Mouse (Mus musculus) bone marrow, adult 2 months (tissue): ENCODE measurements around the gene Cdc7. TPM values are rescaled to one million over a fixed set of nuclear protein-coding genes. Genes with fewer than 3 reads are reported as not detected.

Experiments used
- H3K27ac ChIP-seq: fragments of 200-500 bp; 2 replicates; pipeline ENCODE4 v1.5.1; 2012; ENCODE audit warnings: low read depth, mild to moderate bottlenecking, control low read depth, inconsistent platforms, low read length; ENCODE audit not compliant: control insufficient read depth, poor library complexity, insufficient read depth
- H3K4me1 ChIP-seq: fragments of 200-500 bp; 2 replicates; pipeline ENCODE4 v1.6.1; 2011; ENCODE audit warnings: low read length; ENCODE audit not compliant: control insufficient read depth, insufficient read depth
- H3K4me3 ChIP-seq: fragments of 200-500 bp; replicated peaks from 2 replicates; pipeline ENCODE3; 2011; ENCODE audit warnings: mild to moderate bottlenecking, low read depth, low read length, control low read depth; ENCODE audit not compliant: control insufficient read depth
- CTCF ChIP-seq: fragments of 200-500 bp; IDR thresholded peaks from 2 replicates; pipeline ENCODE4 v1.5.1; 2011; ENCODE audit warnings: low read length, control low read depth; ENCODE audit not compliant: control insufficient read depth, insufficient read depth
- POLR2A ChIP-seq: fragments of 200-500 bp; IDR thresholded peaks from 2 replicates; pipeline ENCODE4 v1.6.1; 2011; ENCODE audit warnings: low read depth, mild to moderate bottlenecking, control low read depth, low read length, borderline replicate concordance; ENCODE audit not compliant: control insufficient read depth
- WGBS: fragments of 180-500 bp; shearing (Covaris S2); methylation state at CpG from one replicate; pipeline ENCODE4 v1.1.7; 2018; 5-methylcytosine and 5-hydroxymethylcytosine counted together
- polyA plus RNA-seq: library from polyadenylated mRNA; stranded (reverse); fragments of >200 nt; gene quantifications from 2 replicates; pipeline ENCODE4 v1.2.4, GENCODE M21; 2011; ENCODE audit warnings: low replicate concordance; ENCODE audit not compliant: missing spikeins, insufficient read depth, insufficient read length

The Cdc7 gene
- polyA plus RNA-seq, 1 experiment: 30.9 TPM

GRCm38 (mm10) chr5:107022064-107022428 is 57.9 kb downstream of the Cdc7 start:
- Histone ChIP-seq H3K4me3 (no peak overlapping the region), H3K4me1 (peaks cover 2% of the 10 kb centered on the region), H3K27ac (no peak overlapping the region)
- 84% methylated on average over 3 of the region's 3 CpGs for WGBS
- TF ChIP-seq POLR2A: no peak
- TF ChIP-seq CTCF: no peak

GRCm38 (mm10) chr5:107023951-107024350 is 59.8 kb downstream of the Cdc7 start:
- Histone ChIP-seq H3K4me3 (no peak overlapping the region), H3K4me1 (no peaks in the 10 kb centered on the region; the same call in none of the 2 replicates), H3K27ac (no peak overlapping the region)
- 47% methylated on average over 5 of the region's 5 CpGs for WGBS
- TF ChIP-seq CTCF (no peak), POLR2A (no peak)

- H3K27ac ChIP-seq: no peak overlapping the region
- no peak for TF ChIP-seq POLR2A
- TF ChIP-seq CTCF: no peak
- no peak overlapping the region for H3K4me3 ChIP-seq
- H3K4me1 ChIP-seq: no peaks in the 10 kb centered on the region; the same call in none of the 2 replicates
- WGBS: 78% methylated on average over 5 of the region's 5 CpGs
Measured at GRCm38 (mm10) chr5:107025371-107025770, 61.2 kb downstream of the Cdc7 start.

GRCm38 (mm10) chr5:107025809-107026208 is 61.7 kb downstream of the Cdc7 start:
- TF ChIP-seq POLR2A: no peak
- TF ChIP-seq CTCF: no peak
- H3K4me3 ChIP-seq: no peak overlapping the region
- no peaks in the 10 kb centered on the region; the same call in none of the 2 replicates for H3K4me1 ChIP-seq
- no peak overlapping the region for H3K27ac ChIP-seq
- WGBS: 85% methylated on average over 8 of the region's 8 CpGs

- WGBS: 83% methylated on average over 6 of the region's 6 CpGs
- Histone ChIP-seq H3K27ac (no peak overlapping the region), H3K4me3 (no peak overlapping the region), H3K4me1 (no peaks in the 10 kb centered on the region; the same call in none of the 2 replicates)
- TF ChIP-seq POLR2A (no peak), CTCF (no peak)
Measured at GRCm38 (mm10) chr5:107027616-107028015, 63.5 kb downstream of the Cdc7 start.

- H3K4me1 ChIP-seq: no peaks in the 10 kb centered on the region; the same call in none of the 2 replicates
Measured at GRCm38 (mm10) chr5:107028557-107028956, 64.4 kb downstream of the Cdc7 start.

GRCm38 (mm10) chr5:107029801-107030200 is 65.7 kb downstream of the Cdc7 start:
- no peak overlapping the region for H3K27ac ChIP-seq
- H3K4me3 ChIP-seq: no peak overlapping the region
- H3K4me1 ChIP-seq: no peaks in the 10 kb centered on the region
- TF ChIP-seq CTCF (no peak), POLR2A (no peak)
- 61% methylated on average over 4 of the region's 4 CpGs for WGBS

More at GRCm38 (mm10) chr5:107028557-107028956, 64.4 kb downstream of the Cdc7 start:
- no peak overlapping the region for H3K4me3 ChIP-seq
- TF ChIP-seq POLR2A (no peak), CTCF (no peak)
- no peak overlapping the region for H3K27ac ChIP-seq
- WGBS: 13% methylated on average over 1 of the region's 1 CpGs

GRCm38 (mm10) chr5:107030821-107031220 is 66.7 kb downstream of the Cdc7 start:
- TF ChIP-seq CTCF (no peak), POLR2A (no peak)
- 85% methylated on average over 10 of the region's 10 CpGs for WGBS
- Histone ChIP-seq H3K4me3 (no peak overlapping the region), H3K4me1 (no peaks in the 10 kb centered on the region), H3K27ac (no peak overlapping the region)

Other genes starting within 250 kb of the Cdc7 start
- gene Hfm1, start 38.0 kb upstream of the Cdc7 start, polyA plus RNA-seq: not detected in 2 replicates